In the genomic region with DNA sequence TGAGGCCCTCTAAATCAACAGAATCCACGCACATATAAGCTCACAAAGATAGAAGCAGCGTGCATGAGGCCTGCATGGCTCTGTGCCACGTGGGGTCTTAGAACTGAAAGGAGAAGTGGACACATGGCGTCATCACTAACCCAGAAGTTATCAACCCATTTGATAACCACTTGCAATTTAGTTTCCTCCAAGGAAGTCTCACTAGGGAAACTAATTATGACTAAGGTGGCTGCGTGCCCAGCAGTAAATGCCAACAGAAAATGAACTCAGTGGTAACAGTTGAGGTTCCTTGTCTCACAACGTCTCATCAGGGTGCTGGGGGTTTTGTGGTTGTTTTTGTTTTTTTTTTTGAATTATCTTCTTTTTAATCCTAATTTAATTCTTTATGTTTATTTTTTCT, we compare ENCODE assay signal across 19 mouse cellular contexts.
DNase-seq lines count a peak whose midpoint lies in the region; ATAC-seq lines count a peak whose summit lies in the region.
"Had no signal": no experiment of that assay in that cellular context is flagged by ENCODE, and none has a peak within 500 bp of the region (broad histone marks: within the 10 kb centered on the region; RNA-seq: fewer than 3 reads in every experiment).

No protein-coding gene starts in this region.

- H3K27me3 ChIP-seq in splenic B cell, adult 2 months (ENCODE audit: control insufficient read depth, insufficient read depth, low read length, poor library complexity, severe bottlenecking), result no peaks in the 10 kb centered on the region
- H3K27me3 ChIP-seq: liver, embryonic 13.5 days had no signal

- ATAC-seq in common myeloid progenitor, adult 5-6 weeks (replicated peaks; ENCODE audit: low read depth, poor library complexity, severe bottlenecking), result peak; percentile 92
- ATAC-seq: hindbrain, postnatal 0 days; midbrain, embryonic 16.5 days had no signal

- intact Hi-C loops in left cerebral cortex, postnatal 4 days (cut with DNase I), result no loop called here

- no peaks in the 10 kb centered on the region for H3K36me3 ChIP-seq in splenic B cell, adult 2 months (ENCODE audit: control insufficient read depth, insufficient read depth, low read length, poor library complexity, severe bottlenecking)
- H3K36me3 ChIP-seq: G1E; liver, embryonic 13.5 days had no signal

- peak; percentile 31 for DNase-seq in adrenal gland, postnatal 14 days
- DNase-seq in adrenal gland, adult 8-10 months, result no peak
- DNase-seq in left cerebral cortex, postnatal 4 days, result peak; percentile 14
- no peak for DNase-seq in left cerebral cortex, adult 8-10 months (ENCODE audit: low spot score in 2 of 2)
- DNase-seq in splenic B cell, adult 2 months (ENCODE audit: low read depth, low spot score), result peak; percentile 67
- DNase-seq in urinary bladder, postnatal 14 days (ENCODE audit: low spot score), result no peak
- DNase-seq in spleen, postnatal 14 days (ENCODE audit: low spot score in 2 of 2), result no peak
- DNase-seq: cerebellum, adult 8-10 months; gastrocnemius, postnatal 36 days; kidney, adult 2 months; kidney, postnatal 4 days; liver, embryonic 13.5 days; lung, postnatal 10 days; right cerebral cortex, postnatal 14 days; thymus, adult 18-20 months had no signal

Comparison
In these comparisons a context has a peak if more than half of its experiments do, and no peak if none do; other contexts are left out.
1. DNase-seq: peak in adrenal gland, postnatal 14 days (single experiment), left cerebral cortex, postnatal 4 days (single experiment) and splenic B cell, adult 2 months (single experiment); none in adrenal gland, adult 8-10 months (single experiment), left cerebral cortex, adult 8-10 months (0 of 2), urinary bladder, postnatal 14 days (single experiment) and spleen, postnatal 14 days (0 of 2).